Mouse (Mus musculus): ENCODE data around the gene Fbxo42. TPM values are rescaled to one million over a fixed set of nuclear protein-coding genes. Genes with fewer than 3 reads are reported as not detected.

Gene Fbxo42
- polyA plus RNA-seq, 1 experiment from 2014 or later: 21.6 TPM

DNA sequence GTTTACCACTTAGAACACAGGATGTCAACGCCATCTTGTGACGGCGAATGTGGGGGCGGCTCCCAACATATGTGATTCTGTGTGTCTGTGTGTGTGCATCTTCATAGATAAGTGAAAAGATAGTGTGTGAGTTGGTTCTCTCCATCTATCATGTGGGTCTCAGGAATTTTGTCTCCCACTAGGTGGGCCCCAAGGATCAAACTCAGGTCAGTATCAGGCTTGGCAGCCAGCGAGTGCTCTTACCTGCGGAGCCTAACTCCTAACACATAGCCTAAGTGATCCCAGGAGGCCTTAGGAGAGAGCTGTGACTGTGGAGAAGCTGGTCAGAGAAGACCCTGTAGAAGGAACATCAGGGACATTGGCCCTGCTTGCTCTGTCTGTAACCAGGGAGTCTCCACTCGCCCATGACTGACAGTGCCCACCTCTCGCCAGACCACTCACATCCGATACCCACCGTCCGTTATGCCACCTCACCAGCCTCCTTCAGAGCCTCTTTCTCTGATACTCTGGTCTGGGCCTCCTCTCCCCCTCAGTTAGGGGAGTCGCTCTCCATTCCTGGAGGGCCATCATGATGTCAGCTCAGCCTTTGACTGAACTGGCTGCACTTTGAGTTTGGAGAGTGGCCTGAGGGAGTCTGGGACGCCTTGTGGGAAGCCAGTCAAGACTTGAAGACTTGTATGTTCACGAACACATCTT lies 63.0 kb downstream of the Fbxo42 start:
- no peaks in the 10 kb centered on the region for H3K36me3 ChIP-seq
- peak overlapping the region; percentile 60 for H3K4me2 ChIP-seq
- peaks cover 28% of the 10 kb centered on the region for H3K4me1 ChIP-seq
- 62% methylated on average over 14 of the region's 14 CpGs for WGBS (ENCODE audit: insufficient replicate concordance)
- no peaks in the 10 kb centered on the region for H3K9me3 ChIP-seq (replicated peaks)
- peak overlapping the region; percentile 52 for H3K4me3 ChIP-seq
- ATAC-seq: peak; percentile 57
- peak overlapping the region; percentile 63 for H3K9ac ChIP-seq
- H3K27me3 ChIP-seq (replicated peaks): no peaks in the 10 kb centered on the region
- H3K27ac ChIP-seq: peak overlapping the region; percentile 84

DNA sequence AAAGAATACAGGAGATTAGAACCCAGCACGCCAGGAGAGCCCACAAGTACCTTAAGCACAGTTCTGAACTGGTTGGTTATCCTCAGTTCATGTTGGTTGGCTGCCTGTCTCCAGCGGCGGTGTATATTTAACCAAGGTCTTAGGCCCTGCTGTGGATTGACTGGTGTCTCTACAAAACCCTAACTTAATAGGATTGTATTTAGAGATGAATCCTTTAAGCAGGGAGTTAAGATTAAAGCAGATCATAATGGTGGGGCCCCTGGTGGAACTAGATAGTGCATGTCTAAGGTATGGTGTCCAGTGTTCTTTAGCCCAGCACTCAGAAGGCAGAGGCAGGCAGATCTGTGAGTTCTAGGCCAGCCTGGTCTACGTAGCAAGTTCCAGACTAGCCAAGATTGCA lies 63.9 kb downstream of the Fbxo42 start:
- no peak overlapping the region for H3K4me3 ChIP-seq
- no peak overlapping the region for H3K4me2 ChIP-seq
- no peak overlapping the region for H3K9ac ChIP-seq
- 80% methylated on average over 4 of the region's 4 CpGs for WGBS (ENCODE audit: insufficient replicate concordance)
- 0 out of 2 replicates have a peak overlapping the region, but pooled peaks have one; percentile 84 for H3K27ac ChIP-seq
- no peaks in the 10 kb centered on the region for H3K27me3 ChIP-seq (replicated peaks)
- no peaks in the 10 kb centered on the region for H3K9me3 ChIP-seq (replicated peaks)
- H3K36me3 ChIP-seq: no peaks in the 10 kb centered on the region
- no peak for ATAC-seq
- peaks cover 28% of the 10 kb centered on the region for H3K4me1 ChIP-seq

- Histone ChIP-seq H3K9me3 (replicated peaks) (no peaks in the 10 kb centered on the region), H3K4me3 (no peak overlapping the region), H3K27me3 (replicated peaks) (no peaks in the 10 kb centered on the region), H3K27ac (peak overlapping the region; percentile 62; the same call in 1 of the 2 replicates), H3K4me1 (peaks cover 30% of the 10 kb centered on the region), H3K9ac (no peak overlapping the region), H3K36me3 (no peaks in the 10 kb centered on the region), H3K4me2 (peak overlapping the region; percentile 98)
- 80% methylated on average over 9 of the region's 9 CpGs for WGBS (ENCODE audit: insufficient replicate concordance)
- no peak for ATAC-seq
Observed at GRCm38 (mm10) chr4:141212892-141213291, 65.2 kb downstream of the Fbxo42 start.

GRCm38 (mm10) chr4:141213342-141213741 lies 65.6 kb downstream of the Fbxo42 start:
- no peaks in the 10 kb centered on the region for H3K27me3 ChIP-seq (replicated peaks)
- WGBS (ENCODE audit: insufficient replicate concordance): 48% methylated on average over 2 of the region's 2 CpGs
- no peak for ATAC-seq
- H3K4me1 ChIP-seq: peaks cover 34% of the 10 kb centered on the region
- peak overlapping the region; percentile 65 for H3K4me3 ChIP-seq
- no peaks in the 10 kb centered on the region for H3K9me3 ChIP-seq (replicated peaks)
- H3K9ac ChIP-seq: peak overlapping the region; percentile 73
- no peaks in the 10 kb centered on the region for H3K36me3 ChIP-seq
- H3K4me2 ChIP-seq: peak overlapping the region; percentile 98
- H3K27ac ChIP-seq: peak overlapping the region; percentile 62; the same call in 1 of the 2 replicates

DNA sequence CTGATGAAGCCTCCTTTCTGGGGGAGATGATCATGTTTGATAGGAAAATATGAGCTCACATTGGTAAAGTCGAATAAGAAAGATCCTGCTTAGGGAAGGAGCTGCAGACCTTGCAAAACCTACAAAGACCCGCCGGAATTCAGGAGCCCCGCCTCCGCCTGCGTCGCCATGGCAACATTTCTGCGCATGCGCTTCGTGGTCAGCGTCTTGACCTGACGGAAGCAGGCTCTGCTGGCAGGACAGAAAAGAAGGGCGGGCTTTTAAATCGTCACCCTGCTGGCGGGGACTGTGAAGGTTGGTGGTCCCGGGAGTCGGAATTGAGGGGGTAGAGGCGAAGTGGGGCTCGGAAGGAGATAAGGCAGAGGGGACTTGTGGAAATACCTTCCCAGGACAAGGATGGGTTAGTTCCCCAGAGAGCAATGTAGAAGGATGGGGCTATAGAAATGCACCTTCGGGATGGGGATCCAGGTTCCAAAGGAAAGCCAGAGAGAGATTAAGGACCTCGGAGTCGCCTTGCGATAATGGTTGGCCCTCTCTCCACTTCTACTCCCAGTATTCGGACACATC lies 66.1 kb downstream of the Fbxo42 start, which contains the start of gene Rsg1:
TSS of gene Rsg1 (plus strand) at position 187 of the 567 bp plus-strand sequence.
- Histone ChIP-seq H3K9ac (peak within 1 kb of the TSS; percentile 73), H3K4me3 (peak within 1 kb of the TSS; percentile 65), H3K36me3 (no peaks in the 10 kb centered on the region), H3K27me3 (replicated peaks) (no peaks in the 10 kb centered on the region), H3K4me2 (peak within 1 kb of the TSS; percentile 98), H3K4me1 (peaks cover 39% of the 10 kb centered on the region), H3K27ac (peak within 1 kb of the TSS; percentile 62), H3K9me3 (replicated peaks) (no peaks in the 10 kb centered on the region)
- 2% methylated on average over 24 of the region's 24 CpGs for WGBS (ENCODE audit: insufficient replicate concordance)
- peak; percentile 69 for ATAC-seq

DNA sequence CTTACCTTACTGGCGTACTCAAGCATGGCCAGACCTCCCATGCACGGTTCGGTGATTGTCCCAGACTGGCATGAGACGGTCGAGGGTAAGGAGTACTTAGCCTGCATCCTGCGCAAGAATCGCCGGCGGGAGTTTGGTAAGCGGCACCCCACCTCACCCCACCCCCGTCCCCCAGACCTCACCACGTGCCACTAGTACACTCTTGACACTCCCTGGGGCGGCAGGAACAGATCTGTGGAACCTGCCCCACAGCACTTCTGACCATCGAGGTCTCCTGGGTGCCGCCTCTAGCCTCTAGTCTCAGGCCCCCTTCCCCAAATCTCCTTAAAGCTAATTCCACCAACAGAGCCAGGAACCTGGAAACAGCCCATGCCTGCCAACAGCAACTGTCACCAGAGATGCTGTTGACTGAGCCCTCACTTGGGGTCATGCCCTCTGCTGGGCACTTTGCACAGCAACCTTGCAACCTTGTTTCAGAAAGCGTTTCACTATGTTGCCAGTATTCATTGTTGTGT lies 66.7 kb downstream of the Fbxo42 start:
- Histone ChIP-seq H3K9me3 (replicated peaks) (no peaks in the 10 kb centered on the region), H3K27me3 (replicated peaks) (no peaks in the 10 kb centered on the region), H3K4me1 (peaks cover 45% of the 10 kb centered on the region), H3K4me3 (peak overlapping the region; percentile 65), H3K9ac (peak overlapping the region; percentile 73), H3K4me2 (peak overlapping the region; percentile 98), H3K27ac (peak overlapping the region; percentile 62), H3K36me3 (no peaks in the 10 kb centered on the region)
- under 1% methylated on average over 16 of the region's 16 CpGs for WGBS (ENCODE audit: insufficient replicate concordance)
- peak; percentile 53 for ATAC-seq

DNA sequence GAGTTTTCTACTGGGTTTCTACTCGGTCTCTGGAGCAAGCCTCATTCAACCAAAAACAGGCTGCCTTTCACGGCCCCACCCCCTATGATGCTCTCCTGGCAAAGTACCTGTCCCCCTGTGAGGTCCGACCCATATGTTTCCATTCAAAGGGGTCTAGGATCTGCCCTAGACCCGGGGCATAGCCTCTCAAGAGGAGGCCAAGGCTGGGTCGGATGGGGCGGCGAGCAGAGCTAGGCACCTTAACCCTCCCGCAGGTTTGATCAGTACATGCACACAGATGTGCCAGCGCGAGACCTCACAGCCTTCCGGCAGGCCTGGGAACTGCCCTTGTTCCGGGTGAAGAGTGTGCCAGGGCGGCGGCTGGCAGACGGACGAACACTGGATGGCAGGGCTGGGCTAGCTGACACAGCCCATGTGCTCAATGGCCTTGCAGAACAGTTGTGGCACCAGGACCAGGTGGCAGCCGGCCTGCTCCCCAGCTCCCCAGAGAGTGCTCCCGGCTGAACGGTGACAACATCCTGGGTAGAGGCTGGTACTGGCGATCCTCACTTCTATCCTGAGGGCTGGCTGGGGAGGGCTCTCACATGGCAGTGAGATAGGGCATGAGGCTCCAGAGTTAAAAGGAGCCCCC lies 72.0 kb downstream of the Fbxo42 start:
- Histone ChIP-seq H3K9ac (no peak overlapping the region), H3K27ac (no peak overlapping the region)
- 87% methylated on average over 20 of the region's 20 CpGs for WGBS (ENCODE audit: insufficient replicate concordance)

DNA sequence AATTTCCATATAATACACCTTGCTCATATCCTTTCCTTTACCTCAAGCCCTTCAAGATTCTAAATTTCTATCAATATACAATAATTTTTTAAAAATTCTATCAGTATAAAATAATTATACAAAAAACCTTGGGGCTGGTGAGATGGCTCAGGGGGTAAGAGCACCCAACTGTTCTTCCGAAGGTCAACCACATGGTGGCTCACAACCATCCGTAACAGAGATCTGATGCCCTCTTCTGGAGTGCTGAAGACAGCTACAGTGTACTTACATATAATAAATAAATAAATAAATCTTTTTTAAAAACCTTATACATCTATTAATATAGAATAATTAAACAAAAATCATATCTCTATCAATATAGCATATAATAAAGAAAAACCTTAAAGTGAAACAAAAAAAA lies 74.1 kb downstream of the Fbxo42 start:
- no peak for ATAC-seq
- H3K4me3 ChIP-seq: no peak overlapping the region
- H3K27ac ChIP-seq: no peak overlapping the region
- WGBS (ENCODE audit: insufficient replicate concordance): 53% methylated on average over 2 of the region's 2 CpGs
- peaks cover 18% of the 10 kb centered on the region for H3K4me1 ChIP-seq
- peaks cover 13% of the 10 kb centered on the region for H3K36me3 ChIP-seq
- no peaks in the 10 kb centered on the region for H3K9me3 ChIP-seq (replicated peaks)
- no peak overlapping the region for H3K4me2 ChIP-seq
- no peaks in the 10 kb centered on the region for H3K27me3 ChIP-seq (replicated peaks)
- no peak overlapping the region for H3K9ac ChIP-seq

More for the DNA sequence above, 72.0 kb downstream of the Fbxo42 start:
- H3K4me2 ChIP-seq: no peak overlapping the region
- no peaks in the 10 kb centered on the region for H3K27me3 ChIP-seq (replicated peaks)
- H3K9me3 ChIP-seq (replicated peaks): no peaks in the 10 kb centered on the region
- H3K36me3 ChIP-seq: peaks cover 13% of the 10 kb centered on the region
- no peak for ATAC-seq
- peaks cover 21% of the 10 kb centered on the region for H3K4me1 ChIP-seq
- no peak overlapping the region for H3K4me3 ChIP-seq

GRCm38 (mm10) chr4:141222752-141223151 lies 75.0 kb downstream of the Fbxo42 start:
- no peak for ATAC-seq
- H3K9ac ChIP-seq: no peak overlapping the region
- H3K4me2 ChIP-seq: no peak overlapping the region
- H3K9me3 ChIP-seq (replicated peaks): no peaks in the 10 kb centered on the region
- peaks cover 13% of the 10 kb centered on the region for H3K36me3 ChIP-seq
- no peak overlapping the region for H3K4me3 ChIP-seq
- H3K27me3 ChIP-seq (replicated peaks): no peaks in the 10 kb centered on the region
- peaks cover 18% of the 10 kb centered on the region for H3K4me1 ChIP-seq
- WGBS (ENCODE audit: insufficient replicate concordance): 79% methylated on average over 5 of the region's 5 CpGs
- no peak overlapping the region for H3K27ac ChIP-seq

- no peak overlapping the region for H3K4me3 ChIP-seq
- WGBS (ENCODE audit: insufficient replicate concordance): 64% methylated on average over 7 of the region's 7 CpGs
- no peak for ATAC-seq
- no peaks in the 10 kb centered on the region for H3K4me1 ChIP-seq
- no peaks in the 10 kb centered on the region for H3K36me3 ChIP-seq
- H3K9me3 ChIP-seq (replicated peaks): no peaks in the 10 kb centered on the region
- no peak overlapping the region for H3K9ac ChIP-seq
- H3K27me3 ChIP-seq (replicated peaks): peaks cover 43% of the 10 kb centered on the region
- H3K4me2 ChIP-seq: no peak overlapping the region
- H3K27ac ChIP-seq: no peak overlapping the region
Observed at GRCm38 (mm10) chr4:141228687-141229086, 81.0 kb downstream of the Fbxo42 start.

DNA sequence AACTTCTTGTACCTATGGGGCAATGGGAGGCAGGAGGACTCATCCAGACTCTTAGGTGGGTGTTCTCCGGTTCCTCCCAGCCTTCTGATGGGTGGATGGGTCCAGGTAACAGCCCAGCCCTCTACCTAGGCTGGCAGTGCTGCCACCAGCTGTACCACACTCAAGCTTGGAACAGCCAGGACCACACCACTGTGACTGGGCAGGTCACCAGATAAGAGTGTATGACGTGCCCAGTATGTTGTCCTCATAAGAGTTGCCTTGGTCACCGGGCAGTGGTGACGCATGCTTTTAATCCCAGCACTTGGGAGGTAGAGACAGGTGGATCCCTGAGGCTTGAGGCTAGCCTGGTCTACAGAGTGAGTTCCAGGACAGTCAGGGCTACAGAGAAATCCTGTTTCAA lies 85.5 kb downstream of the Fbxo42 start:
- 71% methylated on average over 4 of the region's 4 CpGs for WGBS (ENCODE audit: insufficient replicate concordance)
- H3K9me3 ChIP-seq (replicated peaks): no peaks in the 10 kb centered on the region
- ATAC-seq: no peak
- no peaks in the 10 kb centered on the region for H3K4me1 ChIP-seq
- no peak overlapping the region for H3K27ac ChIP-seq
- no peak overlapping the region for H3K4me2 ChIP-seq
- H3K27me3 ChIP-seq (replicated peaks): peaks cover 84% of the 10 kb centered on the region
- no peak overlapping the region for H3K4me3 ChIP-seq
- no peaks in the 10 kb centered on the region for H3K36me3 ChIP-seq
- H3K9ac ChIP-seq: no peak overlapping the region

GRCm38 (mm10) chr4:141235537-141236111 lies 87.9 kb downstream of the Fbxo42 start:
- H3K36me3 ChIP-seq: no peaks in the 10 kb centered on the region
- H3K27ac ChIP-seq: no peak overlapping the region
- no peak overlapping the region for H3K4me3 ChIP-seq
- H3K27me3 ChIP-seq (replicated peaks): peaks cover 91% of the 10 kb centered on the region
- no peak for ATAC-seq
- H3K9me3 ChIP-seq (replicated peaks): no peaks in the 10 kb centered on the region
- H3K9ac ChIP-seq: no peak overlapping the region
- H3K4me1 ChIP-seq: peaks cover 23% of the 10 kb centered on the region
- 55% methylated on average over 6 of the region's 6 CpGs for WGBS (ENCODE audit: insufficient replicate concordance)
- no peak overlapping the region for H3K4me2 ChIP-seq

Data from liver, embryonic 12.5 days (tissue).